Mouse (Mus musculus): ENCODE measurements at regions not wholly inside any gene's neighbourhood (a gene's known extent, or its start where the extent isn't known, plus 50 kb on each side); places are given as distances from the start of the nearest gene placed in this dataset.
A peak's percentile ranks its signal among the peaks of the same experiment; 100 is the strongest.

DNA sequence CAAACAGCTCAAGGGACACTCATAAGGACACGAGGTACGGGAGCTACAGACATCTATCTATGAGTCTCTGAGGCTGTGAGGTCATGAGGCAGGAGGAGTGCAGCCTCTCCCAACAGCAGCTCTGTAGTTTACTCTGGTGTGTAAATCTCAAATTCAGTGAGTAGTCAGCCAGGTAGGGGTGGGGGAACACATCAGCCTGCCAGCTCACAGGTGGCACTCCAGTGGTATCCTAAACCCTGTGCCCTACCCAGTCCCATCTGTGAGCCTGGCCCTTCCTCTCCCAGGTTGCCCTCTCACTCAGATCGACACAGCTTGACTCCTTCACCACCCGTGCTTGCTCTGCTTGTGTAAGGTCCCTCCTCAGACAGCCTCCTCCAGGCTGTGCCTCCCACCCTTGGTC is 202.2 kb downstream of the Sipa1l2 start:
- DNase-seq (ENCODE audit: low read depth, low spot score) = no peak

DNA sequence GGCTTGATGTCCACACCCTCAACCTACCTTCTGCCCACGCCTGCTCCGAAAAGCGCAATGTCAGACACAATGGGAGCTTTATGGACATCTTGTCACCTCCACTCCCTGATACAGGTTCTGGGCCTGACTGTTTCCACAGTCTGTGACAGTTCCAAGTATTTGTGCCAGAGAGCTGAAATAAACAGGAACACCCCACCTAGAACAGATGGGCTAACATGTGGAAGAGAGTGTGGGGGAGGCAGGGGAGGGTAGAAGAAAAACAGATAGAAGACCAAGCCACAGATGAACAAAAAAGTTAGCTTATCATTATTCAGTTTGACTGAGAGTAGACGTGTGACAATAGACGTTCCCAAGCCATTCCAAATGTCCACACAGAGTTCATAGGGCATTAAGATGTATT is 204.6 kb downstream of the Sipa1l2 start:
- DNase-seq (ENCODE audit: low read depth, low spot score) = no peak

DNA sequence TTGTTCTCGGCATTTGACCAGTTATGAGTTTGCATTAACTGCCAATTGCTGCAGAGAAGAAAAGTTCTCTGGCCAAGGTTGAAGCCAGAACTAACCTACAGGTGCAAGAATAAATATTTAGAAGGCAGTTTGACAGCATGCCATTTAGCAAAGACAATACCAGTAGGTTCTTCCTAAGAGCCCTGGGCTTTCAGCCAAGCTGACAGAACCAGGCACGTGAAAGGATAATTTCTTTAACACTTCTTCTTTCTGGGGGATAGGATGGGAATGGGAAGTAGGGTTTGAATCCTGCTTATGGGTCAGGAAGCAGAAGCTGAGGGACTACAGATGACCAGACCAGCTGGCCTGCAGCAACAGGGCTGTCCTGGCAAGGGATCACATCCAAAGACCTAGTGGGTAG is 210.2 kb downstream of the Sipa1l2 start:
- DNase-seq (ENCODE audit: low read depth, low spot score) = no peak

DNA sequence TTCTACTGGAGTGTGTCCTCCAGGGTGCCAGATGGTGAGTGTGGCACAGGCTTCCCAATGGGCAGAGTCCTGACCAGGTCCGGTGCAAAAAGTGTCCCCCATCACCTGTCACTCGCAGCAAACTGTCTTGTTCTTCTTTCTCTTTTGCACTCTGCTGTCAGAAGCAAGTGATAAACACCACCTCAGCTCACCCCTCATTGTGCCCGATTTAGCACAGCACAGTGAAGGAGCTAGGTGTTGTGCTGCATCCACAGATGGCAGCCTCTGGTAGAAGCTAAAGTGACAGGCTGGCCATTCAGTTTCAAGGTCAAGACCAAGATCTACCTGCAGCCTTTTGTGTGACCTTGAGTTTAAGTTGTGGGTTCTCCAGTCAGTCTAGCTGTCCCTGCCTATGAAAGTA is 211.8 kb downstream of the Sipa1l2 start:
- no peak for DNase-seq (ENCODE audit: low read depth, low spot score)

DNA sequence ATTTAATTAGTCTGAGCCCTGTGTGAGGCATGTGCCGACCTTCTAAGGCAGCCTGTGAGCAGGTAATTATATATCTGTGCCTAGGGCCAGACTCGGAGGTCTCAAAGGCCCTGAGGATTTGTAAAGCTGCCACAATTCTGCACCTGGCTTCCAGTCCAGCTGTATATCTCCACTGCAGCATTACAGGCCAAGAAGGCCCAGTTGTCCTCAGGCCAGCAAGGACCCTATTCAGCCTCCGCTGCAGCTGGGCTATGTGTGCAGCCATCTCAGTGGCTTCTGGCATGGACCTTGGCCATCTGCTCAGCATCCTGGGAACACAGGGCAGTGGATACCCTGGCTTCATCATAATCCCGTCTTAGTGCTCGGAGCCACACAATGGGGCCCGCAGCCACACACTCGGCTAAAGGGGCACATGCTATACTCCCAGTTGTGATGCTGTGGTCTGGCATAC is 214.5 kb downstream of the Sipa1l2 start:
- DNase-seq (ENCODE audit: low read depth, low spot score) = no peak

DNA sequence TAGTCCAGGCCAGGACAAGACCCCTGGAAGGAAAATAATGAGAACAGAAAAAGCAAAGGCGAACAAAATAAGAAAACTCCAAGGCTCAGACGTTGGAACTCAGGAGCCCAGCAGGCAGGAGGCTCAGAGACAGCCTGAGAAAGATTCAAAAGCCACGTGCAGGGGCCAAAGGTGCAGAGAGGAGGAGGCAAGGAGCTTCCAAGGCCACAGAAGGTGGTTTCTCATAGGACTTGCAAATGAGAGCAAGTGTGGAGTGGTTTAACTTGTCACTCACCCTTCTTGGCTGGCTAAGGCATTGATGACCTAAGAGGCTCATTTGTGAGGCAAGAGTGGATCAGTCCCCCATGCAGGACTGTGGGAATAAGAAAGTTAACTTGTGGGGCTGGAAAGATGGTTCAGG is 217.3 kb downstream of the Sipa1l2 start:
- DNase-seq (ENCODE audit: low read depth, low spot score) = no peak

DNA sequence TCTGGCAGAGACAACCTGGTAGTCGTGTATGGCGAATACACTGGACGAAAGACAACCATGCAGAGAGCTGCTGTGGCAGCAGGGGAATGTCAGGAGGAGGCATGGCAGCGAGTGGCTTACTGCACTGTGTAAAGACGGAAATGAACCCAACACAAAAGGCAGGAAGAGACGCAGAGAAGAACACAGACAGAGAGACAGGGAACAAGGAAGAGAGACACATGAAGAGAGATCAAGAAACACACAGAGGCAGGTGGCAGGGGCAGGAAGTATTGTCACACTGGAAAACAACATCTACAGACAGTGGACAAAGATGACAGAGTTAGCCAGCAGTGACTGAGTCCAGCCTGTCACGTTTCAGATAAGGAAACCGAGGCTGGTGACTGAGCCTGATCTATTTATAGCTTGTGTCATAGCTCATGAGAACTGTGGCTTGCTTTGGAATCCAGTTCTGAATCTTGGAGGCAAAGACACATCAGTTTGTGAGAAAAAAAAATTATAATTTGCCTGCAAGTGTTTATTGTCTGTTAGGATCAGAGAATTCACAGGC is 218.0 kb downstream of the Sipa1l2 start:
- DNase-seq (ENCODE audit: low read depth, low spot score) = peak; percentile 26

DNA sequence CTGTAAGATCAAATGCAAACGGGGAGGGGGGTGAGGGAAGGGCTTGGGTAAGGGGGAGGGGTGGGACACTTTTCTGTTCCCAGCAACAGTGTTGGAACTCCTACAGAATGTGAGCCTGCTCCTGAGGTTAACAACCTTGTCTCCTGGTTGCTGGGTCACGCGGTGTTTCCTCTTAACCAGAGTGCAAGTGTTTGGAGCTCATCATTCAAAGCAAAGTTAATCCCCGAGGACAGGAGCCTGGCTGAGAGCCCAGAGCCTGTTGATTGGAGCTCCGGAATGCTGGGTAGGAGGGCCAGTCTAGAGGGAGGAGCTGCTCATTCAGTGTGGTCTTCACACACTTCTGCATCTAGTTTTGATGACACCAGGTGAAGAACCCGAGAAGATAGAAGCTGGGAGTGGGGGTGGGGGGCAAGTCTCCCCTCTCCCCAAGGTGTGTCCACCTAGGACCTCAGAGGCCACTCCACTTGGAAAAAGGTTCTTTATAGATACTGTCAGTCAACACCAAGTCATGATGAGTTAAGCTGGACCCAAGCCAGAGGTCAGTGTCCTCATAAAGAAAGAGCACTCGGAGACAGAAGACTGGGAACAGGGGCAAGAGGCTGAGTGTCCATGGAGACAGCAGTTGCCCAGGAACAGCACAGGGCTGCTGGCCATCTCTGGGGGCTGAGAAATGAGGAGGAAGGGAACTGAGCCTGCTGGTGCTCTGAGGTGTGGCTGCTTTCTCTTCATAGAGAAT is 220.2 kb downstream of the Sipa1l2 start:
- DNase-seq (ENCODE audit: low read depth, low spot score) = no peak

DNA sequence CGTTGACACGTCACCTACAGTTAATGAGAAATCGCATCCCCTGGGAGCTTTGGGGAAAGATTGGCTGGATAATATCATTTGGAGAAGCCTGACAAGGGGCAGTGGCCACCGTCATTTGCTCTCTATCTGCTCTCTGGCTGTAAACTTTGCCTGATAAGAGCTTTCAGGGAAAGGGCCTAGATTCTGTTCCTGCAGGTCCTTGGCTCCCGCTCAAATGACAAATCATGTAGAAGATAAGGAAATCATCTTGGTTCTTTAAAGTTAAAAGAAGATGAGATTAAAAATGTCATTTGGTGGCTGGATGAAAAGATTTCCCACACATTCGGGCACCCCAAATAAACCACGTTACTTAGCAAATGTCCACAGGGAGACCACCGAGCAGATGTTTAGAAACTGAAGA is 223.4 kb downstream of the Sipa1l2 start:
- no peak for DNase-seq (ENCODE audit: low read depth, low spot score)

DNA sequence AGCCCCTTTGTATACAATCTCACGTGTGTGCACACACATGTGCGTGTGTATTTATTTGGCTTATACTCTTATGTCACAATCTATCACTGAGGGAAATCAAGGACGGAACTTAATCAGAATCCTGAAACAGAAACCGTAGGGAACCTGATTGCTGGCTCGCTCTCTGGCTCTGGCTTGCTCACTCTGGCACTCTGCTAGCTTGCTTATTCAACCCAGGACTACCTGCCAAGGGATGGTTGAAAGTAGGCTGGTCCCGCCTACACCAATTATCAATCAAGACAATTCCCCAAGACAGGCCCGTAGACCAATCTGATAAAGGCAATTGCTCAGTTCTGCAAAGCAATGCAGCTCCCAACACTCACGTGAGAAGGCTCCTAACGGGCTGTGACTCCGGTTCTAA is 224.0 kb downstream of the Sipa1l2 start:
- DNase-seq (ENCODE audit: low read depth, low spot score) = no peak

DNA sequence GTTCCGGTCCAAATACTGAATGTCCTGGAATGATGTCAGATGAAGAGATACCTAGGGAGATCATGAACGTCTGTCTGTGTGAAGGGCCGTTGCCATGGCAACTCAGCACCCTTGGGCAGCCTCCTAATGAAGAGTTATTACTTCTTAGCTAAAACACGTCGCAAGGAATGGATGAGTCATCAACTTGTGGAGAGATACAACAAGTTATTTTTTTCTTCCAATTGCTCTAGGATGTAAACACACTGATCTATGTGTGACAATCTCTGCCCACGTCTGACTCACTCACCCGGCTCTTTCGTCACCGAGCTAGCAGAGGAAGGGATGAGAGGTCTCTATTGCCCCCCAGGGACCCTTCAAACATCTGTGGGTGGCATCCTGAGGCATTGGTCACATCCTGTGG is 225.7 kb downstream of the Sipa1l2 start:
- DNase-seq (ENCODE audit: low read depth, low spot score) = peak; percentile 64

DNA sequence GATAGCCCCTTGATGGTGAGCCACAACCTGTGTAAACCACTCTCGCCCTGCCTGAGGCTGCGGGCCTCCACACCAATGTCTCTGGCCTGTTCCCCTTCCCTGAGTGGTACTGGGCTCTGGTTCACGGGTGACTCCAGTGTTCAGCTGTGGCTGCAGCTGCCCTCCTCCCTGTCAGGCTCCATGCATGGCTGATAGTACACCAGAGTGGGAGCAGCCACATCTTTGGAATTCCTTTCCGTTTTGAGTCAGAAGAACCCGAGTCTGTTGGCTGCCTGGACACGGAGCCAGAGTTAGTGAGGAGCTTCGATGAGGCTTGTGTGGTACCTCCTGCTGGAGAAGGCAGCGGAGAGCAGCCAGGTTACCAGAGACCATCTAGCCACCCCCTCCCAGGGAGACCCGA is 227.1 kb downstream of the Sipa1l2 start:
- no peak for DNase-seq (ENCODE audit: low read depth, low spot score)

DNA sequence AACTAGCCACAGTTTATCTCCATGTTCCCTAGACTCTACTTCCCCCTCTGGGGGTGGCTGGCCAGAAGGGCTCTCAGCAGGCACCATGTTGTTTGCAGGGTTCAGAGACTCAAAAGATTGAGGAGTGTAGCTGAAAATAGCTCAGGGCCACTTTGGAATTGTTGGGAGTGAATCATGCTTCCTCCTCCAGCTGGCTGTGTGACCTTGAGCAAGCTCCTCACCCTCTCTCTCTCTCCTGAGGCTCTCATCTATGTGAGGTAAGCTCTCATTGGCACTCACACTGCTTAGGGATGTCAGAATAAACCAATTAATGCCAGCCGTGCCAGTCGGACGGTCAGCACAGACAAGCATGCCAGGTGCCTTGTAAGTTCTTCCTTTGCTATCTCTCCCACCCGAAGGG is 228.0 kb downstream of the Sipa1l2 start:
- no peak for DNase-seq (ENCODE audit: low read depth, low spot score)

DNA sequence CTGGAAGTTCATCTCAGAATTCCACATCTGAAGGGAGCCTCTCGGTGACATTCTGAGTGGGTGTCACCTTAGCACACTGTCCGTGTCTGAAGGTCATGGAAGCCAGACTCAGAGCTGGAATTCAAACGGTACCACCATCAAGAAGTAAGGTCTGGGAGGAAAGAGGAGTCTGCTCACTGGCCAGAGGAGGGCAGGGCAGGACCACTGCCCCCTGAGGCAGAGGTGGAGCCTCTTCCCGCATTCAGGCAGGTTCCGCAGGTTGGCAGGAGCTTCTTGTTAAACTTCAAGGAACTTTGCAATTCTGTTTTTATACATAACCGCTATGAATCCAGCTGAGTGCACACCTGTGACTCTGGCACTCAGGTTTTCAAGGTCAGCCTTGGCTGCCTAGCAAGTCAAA is 231.4 kb downstream of the Sipa1l2 start:
- DNase-seq (ENCODE audit: low read depth, low spot score) = no peak

DNA sequence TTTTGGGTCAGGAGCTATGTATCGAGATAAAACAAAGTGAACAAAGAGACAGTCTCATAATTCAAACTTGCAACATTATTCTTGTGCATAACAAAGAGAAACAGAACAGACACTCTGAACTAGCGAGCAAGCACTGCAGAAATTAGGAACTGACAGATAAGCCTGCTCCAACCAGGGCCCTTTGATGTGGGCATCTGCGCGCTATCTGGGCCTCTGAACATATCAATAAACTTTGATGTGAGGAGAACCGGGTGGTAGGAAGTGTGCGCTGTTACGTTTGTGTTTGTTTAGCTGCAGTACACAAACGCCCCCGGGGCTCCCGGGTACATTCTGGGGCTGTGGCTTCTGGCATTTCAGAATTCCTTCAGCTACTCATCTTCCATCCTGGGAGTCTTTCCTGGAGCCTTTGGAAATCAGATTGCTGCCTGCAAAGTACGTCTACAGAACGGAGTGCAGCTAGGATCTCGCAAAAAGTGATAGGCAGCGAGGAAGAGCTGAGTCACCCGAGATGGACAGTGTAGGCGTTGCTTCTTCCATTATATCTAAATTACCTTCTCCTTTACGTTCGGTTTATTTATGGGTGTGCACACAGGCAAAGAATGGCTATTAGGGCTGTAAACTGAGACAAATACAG is 232.0 kb downstream of the Sipa1l2 start:
- DNase-seq (ENCODE audit: low read depth, low spot score) = peak; percentile 85

DNA sequence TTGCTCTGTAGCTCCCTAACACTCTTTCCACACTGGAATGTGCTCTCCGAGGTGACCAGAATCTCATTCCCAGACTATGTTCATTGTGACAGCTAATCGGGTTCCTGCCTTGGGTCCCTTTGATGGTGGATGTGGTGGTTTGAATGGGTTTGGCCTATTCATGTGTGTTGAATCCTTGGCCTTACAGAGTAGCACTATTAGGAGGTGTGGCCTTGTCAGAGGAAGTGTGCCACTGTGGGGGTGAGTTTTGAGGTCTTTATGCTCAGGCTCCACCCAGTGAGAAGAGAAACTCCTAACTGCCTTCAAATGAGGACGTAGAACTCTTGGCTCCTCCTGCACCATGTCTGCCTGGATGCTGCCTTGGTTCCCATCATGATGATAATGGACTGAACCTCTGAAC is 232.8 kb downstream of the Sipa1l2 start:
- DNase-seq (ENCODE audit: low read depth, low spot score) = peak; percentile 76

DNA sequence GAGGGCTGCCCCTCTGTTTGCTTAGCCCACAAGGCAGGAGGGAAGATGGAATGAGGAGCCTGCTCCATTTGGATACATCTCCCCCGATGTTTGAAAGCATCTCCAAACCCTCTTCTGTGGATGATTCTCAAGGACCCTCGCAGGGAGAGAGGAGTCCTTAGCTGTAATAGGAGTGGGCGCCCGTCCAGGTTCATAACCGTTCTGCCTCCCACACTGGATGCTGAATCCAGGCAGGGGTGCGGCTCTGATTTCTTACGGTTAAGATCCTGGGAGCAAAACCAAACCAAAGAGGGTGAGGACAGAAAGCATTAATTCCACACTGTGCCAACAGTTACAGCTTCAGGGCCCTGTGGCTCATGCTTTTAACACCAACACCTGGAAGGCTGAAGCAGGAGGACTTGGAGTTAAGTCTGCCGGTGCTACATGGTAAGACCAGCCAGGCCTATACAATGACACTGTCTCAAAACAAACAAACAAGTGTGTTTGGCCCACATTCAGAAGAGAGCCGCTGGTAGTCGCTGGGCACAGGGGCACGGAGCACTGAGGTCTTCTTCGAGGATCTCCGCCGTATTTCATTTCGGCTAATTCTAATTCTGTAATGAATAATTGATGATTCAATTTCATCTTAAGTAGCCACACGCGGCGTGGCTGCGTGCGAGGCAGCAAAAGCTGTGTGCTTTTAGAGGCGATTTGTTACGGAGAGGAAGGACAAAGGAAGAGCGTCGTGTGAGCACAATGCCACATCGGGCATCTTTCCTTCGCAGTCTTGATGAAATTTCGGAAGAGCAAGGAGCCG is 233.8 kb downstream of the Sipa1l2 start:
- no peak for DNase-seq (ENCODE audit: low read depth, low spot score)

DNA sequence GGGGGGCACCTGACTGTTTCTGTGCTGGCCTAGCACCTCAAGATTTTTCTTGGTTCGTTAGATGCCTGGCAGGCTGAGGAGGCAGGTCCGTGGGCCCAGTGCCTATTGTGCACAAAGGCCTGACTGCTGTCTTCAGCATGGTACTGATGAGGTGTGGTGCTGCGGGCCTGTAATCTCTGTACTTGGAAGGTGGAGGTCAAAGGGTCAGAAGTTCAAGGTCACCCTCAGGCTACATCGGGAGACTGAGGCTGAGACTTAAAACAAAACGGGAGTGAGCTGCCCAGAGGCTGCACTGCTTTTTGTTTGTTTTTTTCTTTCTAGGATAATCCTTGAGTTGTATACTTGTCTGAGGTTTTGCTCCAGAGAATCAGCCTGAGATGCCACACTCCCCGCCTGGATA is 234.4 kb downstream of the Sipa1l2 start:
- DNase-seq (ENCODE audit: low read depth, low spot score) = no peak

DNA sequence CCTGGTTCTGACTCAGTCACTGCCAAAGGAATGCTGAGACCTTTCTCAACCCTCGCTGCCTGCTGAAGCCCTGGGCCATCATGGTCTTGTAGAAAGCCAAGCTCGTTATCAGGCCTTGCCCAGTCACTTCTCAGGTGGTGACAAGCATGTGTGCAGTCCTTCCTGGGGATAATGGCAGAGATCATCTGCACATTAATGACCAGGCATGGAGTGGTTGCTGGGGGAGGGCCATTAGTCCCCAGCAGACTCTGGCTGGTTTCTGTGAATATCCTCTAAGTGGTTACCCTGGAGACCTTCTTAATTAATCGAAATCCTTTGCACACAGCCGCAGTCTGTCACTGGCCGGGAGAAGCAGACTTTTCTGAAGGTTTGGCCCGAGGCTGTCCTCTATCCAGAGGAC is 239.0 kb downstream of the Sipa1l2 start:
- DNase-seq (ENCODE audit: low read depth, low spot score) = no peak

DNA sequence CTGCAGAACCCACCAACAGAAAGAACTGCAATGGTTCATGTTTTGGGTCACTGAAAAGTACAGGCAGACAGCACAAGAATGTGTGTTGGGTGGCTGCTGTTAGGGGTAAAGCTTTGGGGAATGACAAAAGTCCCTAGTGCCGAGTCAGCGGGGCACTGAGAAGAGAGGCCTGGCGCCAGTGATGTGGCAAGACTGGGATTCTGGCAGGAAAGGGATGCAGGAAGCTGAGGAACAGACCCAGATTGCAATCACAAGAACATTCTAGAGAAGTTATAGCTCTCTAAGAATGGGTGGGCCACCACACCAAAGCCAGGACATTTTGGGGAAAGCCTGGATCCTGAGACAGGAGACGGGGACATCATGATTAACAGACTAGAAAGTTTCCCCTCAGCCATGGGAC is 241.0 kb downstream of the Sipa1l2 start:
- no peak for DNase-seq (ENCODE audit: low read depth, low spot score)

DNA sequence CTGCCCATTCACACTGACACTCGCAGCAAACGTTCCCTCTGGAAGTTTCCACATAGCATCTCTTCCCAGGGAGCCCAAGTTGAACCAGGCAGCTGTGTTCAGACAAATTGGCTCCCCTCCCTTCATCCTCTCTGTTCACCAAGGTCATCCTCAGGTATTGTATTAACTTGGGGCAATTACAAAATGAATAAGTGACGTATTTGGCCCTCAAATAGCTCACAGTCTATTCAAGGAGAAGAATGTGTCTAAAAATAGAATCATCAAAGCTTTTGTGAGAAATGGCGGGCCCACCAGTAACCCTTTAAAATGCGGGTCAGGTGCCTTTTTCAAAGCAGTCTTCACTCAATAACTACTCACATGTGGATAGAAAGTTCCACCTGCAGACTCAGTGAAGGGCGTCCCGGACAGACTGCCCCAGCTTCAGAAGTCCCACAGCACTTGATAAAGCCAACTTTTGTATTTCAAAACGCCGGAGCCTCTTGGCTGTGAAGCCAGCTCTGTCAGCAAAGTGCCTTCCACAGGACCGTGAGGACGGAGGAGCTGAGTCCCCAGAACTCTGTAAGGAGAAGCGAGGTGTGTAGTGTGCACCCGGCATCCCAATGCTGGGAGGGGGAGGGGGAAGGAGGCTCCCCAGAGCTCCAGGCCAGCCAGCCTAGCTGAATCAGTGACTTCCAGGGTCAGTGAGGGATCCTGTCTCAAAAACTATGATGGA is 241.9 kb downstream of the Sipa1l2 start:
- DNase-seq (ENCODE audit: low read depth, low spot score) = no peak

DNA sequence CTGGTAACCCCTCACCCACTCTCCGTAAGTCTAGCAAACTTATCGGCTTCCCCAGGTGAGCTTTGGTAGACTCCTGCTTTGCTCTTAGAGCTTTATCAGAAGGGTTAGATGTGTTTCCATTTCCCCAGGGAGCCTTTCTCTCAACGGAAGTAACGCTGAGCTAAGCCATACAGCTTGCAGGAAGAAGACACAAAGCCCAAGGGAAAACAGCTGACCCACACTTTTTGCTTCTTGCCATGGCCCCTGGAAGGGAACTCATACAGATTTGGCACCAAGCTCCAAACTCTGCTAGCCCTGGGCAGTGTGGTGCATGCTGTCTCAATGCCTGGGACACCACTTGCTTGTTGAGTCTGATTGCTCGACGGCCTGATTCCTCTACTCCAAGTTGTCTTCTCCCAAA is 242.6 kb downstream of the Sipa1l2 start:
- no peak for DNase-seq (ENCODE audit: low read depth, low spot score)
